Mouse (Mus musculus): Measurements from ENCODE around the gene Ampd3. TPM values are rescaled to one million over a fixed set of nuclear protein-coding genes. Genes with fewer than 3 reads are reported as not detected.
A peak's percentile ranks its signal among the peaks of the same experiment; 100 is the strongest.

The Ampd3 gene
- polyA plus RNA-seq, 1 experiment from 2014 or later: 5.6 TPM

DNA sequence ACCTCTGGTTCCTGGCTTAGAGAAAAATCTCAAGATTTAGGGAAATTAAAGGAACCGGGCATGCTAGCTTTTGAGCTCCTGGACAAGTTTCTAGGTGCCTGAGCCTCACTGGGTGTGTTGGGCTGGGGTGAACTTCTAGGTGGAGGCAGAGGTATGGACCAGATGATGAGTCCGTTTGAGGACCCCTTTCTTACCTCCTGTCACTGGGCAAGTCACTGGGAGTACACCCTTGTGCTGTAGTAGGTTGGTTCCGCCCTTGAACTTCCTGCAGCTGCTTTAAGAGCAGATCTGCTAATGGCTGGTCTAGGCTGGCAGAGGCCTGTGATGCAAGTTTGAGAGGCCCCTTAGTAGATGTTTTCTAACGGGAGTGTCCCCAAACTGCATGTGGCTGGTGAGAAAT, 1.1 kb downstream of the Ampd3 start:
- DNase-seq (ENCODE audit: low spot score): peak; percentile 62

DNA sequence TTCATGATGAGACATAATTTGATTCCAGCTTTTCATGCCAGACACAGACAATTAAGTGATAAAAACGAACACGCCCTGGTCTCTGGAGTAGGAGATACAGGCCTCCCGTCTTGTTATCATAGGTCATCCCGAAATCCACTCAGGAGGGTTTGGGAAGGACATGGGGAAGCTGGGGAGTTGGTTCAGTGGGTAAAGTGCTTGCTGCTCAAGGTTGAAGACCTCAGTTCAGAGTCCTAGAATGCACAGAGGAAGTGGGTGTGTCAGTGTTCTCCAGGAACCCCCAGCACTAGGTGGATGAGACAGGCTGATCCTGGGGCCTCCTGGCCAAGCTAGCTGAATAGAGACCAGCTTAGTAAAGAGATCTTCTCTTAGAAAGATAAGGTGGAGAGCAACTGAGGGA, 2.9 kb downstream of the Ampd3 start:
- no peak for DNase-seq (ENCODE audit: low spot score)

DNA sequence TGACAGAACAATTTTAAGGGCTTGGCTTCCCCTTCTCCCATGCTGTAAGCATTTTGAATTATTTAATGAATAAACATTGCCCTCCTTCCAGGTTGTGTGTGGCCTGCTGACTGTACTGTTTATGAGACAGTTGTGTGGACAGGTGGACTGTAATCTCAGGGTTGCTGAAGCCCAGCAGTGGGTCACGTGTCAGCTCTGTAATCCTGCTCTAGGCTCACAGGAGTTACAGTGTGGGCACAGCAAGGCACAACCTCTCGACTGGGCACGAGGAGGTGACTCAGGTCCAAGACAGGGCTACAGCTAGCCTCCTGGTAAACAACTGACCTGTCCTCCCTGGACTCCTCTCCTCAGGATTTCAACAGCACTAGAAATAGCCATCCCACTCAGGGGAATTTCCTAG, 4.3 kb downstream of the Ampd3 start:
- DNase-seq (ENCODE audit: low spot score): no peak

DNA sequence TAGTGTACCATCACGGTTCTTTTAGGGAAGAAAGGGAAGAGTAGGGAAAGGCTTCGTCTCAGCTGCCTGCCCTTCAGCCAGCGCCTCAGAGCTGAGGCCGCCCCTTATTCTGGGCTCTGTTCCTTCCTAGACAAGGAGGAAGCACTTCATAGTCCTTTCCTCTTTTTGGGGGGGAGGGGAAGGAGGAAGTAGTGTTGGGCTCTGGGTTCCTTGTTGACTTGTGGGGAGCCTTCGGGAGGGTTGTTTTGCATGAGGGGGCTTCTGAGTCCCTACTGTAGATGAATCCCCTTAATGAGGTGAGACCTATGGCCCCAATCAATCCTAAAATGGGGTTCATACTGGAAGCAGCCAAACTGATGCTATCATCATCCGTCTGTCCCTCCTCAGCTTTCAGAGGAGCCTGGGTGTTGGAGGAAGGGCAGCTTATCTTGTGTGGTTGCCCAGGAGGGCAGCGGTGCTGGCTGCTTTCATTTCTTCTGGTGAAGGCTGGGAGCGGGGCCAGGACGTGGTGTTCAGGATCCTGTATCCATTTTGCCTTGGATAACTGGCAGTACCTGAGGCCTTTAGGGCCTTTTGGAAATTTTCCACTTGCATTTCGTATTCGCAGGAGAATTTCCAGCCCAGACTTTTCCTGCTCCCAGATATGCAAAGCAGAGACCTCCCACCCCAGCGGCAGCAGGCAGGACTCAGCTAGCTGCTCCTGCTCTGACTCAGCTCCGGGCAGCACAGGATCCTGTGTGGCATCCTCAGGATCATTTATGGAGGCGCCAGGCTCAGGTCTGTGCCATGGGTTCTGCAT, 5.4 kb downstream of the Ampd3 start:
- DNase-seq (ENCODE audit: low spot score): peak; percentile 39

DNA sequence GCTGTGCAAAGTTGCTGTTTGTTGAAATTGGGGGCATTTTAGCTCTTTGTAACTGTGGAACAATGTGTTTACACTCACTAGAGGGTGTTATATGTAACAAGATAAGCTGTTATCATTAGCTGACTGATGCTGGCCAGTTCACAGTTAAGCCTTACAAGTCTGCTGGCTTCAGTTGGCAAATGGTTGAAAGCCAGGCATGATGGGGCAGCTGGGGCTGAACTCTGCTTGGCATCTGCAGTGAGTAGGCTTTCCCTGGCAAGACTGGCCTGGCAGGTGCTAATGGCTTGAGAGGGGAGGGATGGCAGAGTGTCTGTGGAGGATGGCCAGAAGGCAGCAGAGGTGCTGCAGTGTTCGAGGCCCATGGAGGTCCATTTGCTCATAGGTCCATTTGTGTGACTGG, 6.1 kb downstream of the Ampd3 start:
- no peak for DNase-seq (ENCODE audit: low spot score)

DNA sequence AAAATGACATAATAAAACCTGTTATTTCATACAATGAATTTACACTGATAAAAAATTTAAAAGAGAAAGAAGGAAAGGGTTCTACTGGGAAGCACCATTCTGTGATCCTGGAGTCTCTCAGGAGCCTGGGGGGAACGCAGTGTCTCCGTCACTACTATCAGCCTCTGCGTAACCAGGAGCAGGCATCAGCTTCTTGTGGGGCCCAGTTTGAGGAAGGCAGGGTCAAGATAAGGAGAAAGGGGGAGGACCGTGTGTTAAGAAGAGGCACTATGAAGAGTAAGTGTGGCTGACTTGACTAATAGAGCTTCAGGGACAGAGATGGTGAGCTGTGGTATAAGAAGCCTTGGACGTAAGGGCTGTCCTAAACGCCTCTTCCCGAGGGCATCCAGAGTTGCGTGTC, 6.7 kb downstream of the Ampd3 start:
- no peak for DNase-seq (ENCODE audit: low spot score)

DNA sequence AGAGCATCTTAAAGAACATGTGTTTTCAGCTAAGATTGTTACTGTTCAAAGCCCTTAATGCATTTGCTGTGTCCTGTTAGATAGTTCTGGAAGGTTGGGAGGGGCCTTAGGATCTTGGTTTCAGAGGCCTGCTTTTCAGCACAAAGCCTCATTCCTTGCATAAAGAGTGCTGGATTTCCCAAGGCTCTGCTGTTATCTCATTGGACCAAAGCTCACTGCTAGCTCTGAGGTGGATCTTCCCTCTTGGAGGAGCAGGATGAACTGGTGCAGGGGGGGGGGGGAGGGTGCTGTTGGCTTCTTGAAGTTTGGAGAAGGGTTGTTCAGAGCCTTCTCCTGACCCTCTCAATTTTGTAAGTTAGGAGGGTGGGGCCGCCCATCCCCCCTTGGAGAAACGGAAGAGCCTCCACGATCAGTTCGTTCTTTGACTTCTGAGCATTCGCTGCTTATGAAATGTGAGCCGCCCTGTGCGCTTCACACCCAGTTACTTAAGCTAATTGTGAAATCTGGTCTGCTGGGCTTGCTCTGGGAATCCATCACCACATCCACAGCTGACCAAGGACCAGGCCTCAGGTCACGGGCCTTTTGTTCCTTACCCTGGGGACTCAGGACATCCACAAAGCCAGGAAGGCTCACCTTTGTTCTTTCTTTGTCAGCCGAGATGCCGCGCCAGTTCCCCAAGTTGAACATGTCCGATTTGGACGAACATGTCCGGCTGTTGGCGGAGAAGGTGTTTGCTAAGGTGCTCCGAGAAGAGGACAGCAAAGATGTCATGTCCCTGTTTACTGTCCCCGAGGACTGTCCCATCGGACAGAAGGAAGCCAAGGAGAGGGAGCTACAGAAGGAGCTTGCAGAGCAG, 9.4 kb downstream of the Ampd3 start:
- no peak for DNase-seq (ENCODE audit: low spot score)

DNA sequence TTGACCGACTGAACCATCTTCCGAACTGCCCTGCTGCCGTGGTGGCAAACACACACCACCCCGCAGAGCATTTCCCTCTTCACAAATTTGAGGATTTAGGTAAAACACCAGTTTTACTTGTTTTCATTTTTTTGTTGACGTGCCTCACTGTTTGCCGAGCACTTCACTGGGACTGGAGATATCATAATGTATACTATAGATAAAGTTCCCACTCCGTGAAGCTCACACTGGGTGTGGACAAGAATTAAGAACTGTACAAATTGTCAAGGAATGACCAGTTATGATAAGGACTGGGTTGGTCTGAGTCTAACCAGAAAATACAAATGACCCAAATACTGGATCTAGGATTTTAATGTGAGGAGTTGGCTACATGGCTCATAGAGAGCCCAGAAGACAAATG, 10.9 kb downstream of the Ampd3 start:
- DNase-seq (ENCODE audit: low spot score): no peak

DNA sequence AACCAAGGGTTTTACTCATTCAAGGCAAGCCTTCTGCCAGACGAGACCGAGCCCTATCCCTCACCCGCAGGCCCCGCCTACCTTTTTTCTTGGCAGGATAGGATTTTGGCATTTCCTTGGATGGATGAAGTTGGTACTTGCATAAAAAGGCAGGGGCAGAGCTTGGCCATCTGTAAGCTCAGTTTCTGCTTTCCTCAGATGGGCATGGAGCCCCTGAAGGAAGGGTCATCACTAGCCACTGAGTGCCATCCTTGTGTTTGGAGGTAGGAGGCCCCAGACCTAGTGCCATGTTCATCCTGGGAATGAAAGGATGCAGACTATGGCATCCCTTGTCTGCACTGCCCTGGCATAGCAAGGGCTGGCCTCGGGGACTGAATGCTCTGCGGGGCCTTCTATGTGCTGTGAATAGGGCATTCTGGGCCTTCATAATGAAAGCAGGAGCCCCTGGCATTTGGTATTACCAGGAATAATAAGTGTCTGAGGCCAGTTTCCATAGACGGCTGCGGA, 11.7 kb downstream of the Ampd3 start:
- DNase-seq (ENCODE audit: low spot score): no peak

DNA sequence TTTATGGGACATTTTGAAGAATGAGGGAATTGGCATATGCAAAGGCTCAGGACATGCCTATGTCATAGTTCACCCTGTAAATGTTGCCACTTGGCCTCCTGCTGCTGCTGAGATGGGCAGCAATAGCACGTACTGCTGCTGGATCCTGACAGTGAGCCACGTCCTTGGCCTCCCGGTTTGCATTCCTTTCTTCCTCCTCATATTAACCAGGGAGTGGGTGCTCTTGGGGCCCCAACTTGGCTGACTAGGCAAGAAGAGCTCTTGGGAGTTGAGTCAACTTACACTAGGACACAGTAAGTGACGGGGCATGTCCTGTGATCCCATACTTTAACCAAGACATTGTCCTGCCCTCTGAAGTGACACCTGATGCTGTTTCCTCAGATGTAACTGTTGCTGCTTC, 12.5 kb downstream of the Ampd3 start:
- no peak for DNase-seq (ENCODE audit: low spot score)

DNA sequence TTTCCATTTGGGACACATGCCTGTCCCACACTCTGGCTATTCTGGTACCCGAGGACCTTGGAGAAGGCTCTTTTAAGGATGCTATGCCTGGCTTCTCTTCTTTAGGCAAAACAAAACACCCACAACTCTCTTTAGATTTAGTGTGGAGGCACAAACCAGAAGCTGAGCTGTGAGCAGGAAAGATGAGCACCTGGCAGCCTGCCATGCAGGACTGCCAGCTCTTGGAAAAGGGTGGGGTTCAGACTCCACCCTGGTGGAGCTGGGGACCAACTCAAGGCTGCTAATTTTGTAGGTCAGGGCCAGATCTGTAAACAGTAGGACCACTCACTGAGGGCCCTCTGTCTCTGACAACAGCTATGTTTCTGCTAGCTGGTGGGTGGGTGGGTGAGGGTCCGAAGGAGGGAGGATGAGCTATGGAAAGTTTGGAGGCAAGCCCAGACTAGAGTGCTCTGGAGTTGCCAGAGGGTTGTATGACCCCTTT, 13.3 kb downstream of the Ampd3 start:
- DNase-seq (ENCODE audit: low spot score): no peak

DNA sequence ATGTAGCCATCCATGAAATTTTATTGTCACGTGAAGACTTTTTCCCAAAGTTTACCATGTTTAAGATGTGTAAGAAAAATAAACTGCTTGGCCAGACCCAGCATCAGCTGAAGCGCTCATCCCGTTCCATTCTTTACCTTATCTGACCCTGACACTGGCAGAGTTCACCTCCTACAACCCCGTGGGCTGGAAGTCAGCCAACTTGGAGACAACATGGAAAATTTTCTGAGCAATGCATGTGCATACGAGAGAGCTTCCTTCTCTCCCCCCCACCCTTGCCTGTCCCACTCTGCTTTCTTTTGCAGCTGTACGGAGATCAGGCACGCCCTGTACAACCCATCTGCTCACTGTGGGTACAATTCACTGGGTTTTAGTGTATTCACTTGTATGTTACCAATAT, 14.1 kb downstream of the Ampd3 start:
- no peak for DNase-seq (ENCODE audit: low spot score)

DNA sequence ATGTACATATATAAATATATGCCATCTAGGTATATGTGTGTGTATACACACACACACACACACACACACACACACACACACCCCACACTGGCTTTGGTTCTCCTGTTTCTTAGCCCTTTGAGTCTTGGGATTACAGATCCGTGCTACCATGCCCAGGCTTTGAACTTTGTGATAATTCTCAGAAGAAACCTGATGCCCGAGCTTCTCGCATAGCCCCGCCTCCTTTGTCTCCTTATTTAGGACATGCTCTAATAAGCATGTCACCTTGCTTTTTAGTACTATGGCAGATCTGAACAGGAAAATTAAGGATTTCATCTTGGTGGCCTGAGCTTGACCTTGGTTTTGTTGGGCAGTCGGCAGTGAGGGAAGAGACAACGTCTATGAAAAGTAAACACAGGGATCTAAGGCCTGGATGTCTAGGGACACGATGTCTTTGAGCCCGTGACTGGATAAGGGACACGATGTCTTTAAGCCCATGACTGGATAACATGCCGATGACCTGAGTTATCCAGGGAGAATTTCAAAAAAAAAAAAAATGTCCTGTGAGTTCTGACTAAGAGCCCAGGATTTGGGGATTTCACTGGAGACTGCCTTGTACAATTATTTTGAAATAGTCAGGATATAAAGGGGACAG, 15.0 kb downstream of the Ampd3 start:
- DNase-seq (ENCODE audit: low spot score): no peak

DNA sequence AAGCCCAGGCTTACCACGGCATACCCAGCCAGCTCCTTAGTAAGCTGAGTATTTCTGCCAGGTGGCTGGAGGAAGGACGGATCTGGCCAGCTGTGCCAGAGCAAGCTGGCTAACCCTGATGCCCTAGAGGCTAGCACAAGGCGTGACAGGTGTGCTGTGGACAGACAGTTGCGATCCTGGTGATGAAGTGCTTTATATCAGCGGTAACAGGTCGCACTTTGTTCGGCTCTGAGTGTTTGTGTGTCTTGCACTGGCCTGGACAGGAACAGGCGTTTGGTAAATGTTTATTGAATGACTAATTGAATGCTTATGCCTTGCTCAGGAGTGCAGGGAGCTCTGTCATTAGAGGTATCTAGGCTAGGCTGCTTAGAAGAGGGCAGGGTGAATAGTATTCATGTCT, 17.0 kb downstream of the Ampd3 start:
- no peak for DNase-seq (ENCODE audit: low spot score)

DNA sequence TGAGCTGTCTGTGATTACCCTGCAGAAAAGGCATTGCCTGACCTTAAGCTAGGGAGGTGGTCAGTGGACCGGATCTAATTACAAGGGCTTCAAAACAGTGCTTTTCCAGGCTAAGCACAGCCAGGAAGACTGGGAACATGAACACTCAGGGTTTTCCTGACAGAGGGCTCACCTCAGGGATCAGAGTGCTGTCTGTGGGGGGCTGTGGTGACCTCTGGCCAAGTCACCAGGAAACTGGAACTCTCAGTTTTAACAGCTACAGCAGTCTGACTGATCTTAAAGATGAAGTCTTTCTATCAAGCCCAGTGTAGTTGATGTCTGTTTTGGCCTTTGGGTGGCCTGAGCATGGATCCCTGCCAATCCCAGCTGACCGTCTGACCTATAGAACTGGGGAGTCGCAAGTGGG, 17.7 kb downstream of the Ampd3 start:
- DNase-seq (ENCODE audit: low spot score): no peak

DNA sequence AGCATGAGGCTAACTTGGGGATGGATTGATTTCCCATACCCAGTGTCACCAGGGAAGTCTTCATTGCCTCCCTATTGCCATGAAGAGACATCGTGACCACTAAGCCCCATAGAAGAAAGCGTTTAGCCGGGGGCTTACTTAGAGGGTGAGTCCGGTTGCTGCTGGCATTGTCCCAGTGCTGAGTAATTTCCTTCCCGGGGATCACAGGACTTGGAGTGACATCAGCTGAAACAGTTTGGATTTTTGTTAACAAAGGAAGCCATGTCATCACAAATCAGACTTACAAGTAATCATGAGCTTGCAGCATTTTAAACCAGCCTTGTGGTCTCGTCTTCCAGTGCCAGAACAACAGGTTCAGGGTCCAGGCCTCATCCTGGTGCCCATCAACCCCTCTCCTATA, 19.3 kb downstream of the Ampd3 start:
- DNase-seq (ENCODE audit: low spot score): no peak

DNA sequence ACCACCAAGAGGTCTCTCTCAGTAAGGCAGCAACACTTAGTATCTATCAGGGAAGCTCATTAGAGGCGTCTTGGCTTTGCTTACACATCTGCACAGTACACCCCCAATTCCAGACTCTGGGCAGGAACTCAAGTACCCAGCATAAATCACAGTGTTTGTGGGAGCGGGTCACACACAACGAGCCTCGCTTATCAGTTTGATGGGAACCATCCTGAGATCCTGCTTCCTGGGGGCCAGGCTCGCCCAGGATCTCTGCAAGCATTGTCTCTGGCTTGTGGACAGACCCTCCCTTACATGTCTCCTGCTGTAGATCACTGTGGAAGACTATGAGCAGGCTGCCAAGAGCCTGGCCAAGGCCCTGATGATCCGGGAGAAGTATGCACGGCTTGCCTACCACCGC, 22.9 kb downstream of the Ampd3 start:
- DNase-seq (ENCODE audit: low spot score): no peak

DNA sequence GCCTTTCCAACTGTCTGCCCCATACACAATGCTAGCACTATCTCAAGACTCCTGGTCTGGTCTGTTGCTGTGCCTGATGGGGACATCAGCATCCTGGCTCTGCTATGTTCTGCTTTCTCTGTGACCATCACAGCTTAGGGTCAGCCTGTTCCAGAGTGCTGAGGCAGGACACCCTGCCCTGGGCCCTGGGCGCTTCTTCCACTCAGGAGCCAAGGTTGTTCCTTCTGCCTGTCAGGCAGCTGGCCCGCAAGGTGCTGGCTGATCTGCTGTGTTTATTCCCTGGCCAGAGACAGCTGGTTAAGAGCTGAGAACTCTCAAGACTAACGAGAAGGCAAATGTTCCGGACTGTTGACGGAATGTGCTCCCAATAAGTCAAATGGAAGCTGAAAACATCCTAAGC, 24.2 kb downstream of the Ampd3 start:
- DNase-seq (ENCODE audit: low spot score): no peak

DNA sequence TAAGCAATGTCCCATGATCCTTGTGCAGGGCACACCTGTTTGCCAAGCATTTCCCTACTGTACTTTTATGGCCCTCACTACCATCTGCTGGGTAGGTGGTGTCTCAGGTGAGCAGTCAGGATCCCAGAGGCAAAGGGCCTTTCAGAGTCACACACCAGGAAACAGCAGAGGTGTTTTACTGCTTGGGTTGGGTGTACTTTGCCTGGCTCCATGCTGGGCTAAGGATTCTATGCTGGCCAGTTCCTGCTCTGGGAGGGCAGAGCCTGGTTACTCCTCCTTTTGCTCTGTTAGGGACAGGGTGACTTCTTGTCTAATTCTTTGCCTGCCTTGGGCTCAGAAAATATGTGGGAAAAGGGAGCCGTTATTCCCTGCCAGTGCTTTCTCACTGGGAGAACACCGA, 24.8 kb downstream of the Ampd3 start:
- no peak for DNase-seq (ENCODE audit: low spot score)

DNA sequence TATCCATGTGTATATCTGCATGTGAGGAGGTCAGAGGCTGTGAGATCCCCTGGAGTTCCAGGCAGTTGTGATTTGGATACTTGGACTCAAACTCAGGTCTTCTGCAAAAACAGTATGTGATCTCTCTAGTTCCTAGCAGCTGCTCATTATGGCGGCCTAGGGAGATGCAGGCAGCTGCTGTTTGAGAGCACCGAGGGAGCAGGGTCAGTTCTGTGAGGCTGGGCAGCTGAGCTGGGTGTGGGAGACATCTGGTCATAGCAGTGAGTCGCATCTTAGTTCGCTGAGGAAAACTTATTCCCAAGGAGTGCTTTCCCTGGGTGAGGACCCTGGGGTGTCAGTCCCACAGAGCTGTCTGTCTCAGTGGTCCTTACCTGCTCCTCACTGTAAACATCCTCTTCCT, 26.7 kb downstream of the Ampd3 start:
- DNase-seq (ENCODE audit: low spot score): no peak

DNA sequence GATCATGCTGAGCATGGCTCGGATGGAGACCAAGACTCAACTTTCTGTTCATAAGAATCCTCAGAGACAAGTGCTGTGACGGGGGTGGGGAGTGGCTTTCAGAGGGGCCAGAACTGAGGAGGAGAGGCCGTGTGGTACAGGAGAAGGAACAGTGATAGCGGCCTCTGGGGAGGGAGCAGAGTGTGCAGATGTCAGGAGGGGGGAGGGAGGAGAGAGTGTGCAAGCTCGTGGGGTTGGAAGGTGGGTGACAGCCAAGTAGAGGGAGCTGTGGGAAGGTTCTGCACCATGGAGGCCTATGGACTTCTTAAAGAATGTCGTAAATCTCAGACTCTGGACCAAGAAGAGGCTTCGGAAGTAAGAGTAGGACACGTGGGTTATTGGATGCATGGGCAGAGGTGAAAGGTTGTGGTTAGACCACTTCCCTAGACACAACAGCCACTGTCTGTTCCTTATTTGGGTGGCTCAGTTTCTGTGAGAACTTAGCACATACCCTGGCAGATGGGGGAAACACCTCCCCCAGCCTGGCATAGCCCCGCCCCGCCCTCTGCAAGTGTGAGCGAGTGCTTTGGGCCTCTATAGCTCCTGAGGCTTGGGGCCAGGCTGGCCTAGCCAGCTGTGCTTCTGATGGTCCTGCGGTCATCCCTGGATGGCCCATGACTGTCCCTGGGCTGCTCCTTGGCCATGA, 28.5 kb downstream of the Ampd3 start:
- DNase-seq (ENCODE audit: low spot score): peak; percentile 78

All from thymus, postnatal 0 days (tissue).